19 mouse cellular contexts compared by ENCODE assay signal in genomic region chr11:103906051-103906719, GRCm38 (mm10). TPM values are rescaled to one million over a fixed set of nuclear protein-coding genes. Genes with fewer than 3 reads are reported as not detected.
DNase-seq lines count a peak whose midpoint lies in the region; ATAC-seq and TF ChIP-seq lines count a peak whose summit lies in the region.
"Had no signal": no experiment of that assay in that cellular context is flagged by ENCODE, and none has a peak within 500 bp of the region (broad histone marks: within the 10 kb centered on the region; RNA-seq: fewer than 3 reads in every experiment).

No protein-coding gene starts in this region.

- no peaks in the 10 kb centered on the region for H3K4me1 ChIP-seq in hindbrain, postnatal 0 days (ENCODE audit: insufficient read depth, low read length)
- no peaks in the 10 kb centered on the region for H3K4me1 ChIP-seq in hindbrain, embryonic 12.5 days
- H3K4me1 ChIP-seq in limb, embryonic 13.5 days, result peaks cover 7% of the 10 kb centered on the region
- no peaks in the 10 kb centered on the region; the same call in 1 of the 2 replicates for H3K4me1 ChIP-seq in midbrain, embryonic 16.5 days (ENCODE audit: control insufficient read depth, insufficient read depth, low read length)

- H3K27ac ChIP-seq in hindbrain, postnatal 0 days, result no peak overlapping the region
- H3K27ac ChIP-seq in hindbrain, embryonic 12.5 days, result no peak overlapping the region
- peak overlapping the region; percentile 34; the same call in 1 of the 2 replicates for H3K27ac ChIP-seq in limb, embryonic 13.5 days
- H3K27ac ChIP-seq in midbrain, embryonic 16.5 days (ENCODE audit: low read length), result peak overlapping the region; percentile 50; the same call in 1 of the 2 replicates
- H3K27ac ChIP-seq: embryonic facial prominence, embryonic 15.5 days; liver, embryonic 14.5 days had no signal

- no peak overlapping the region for H3K4me2 ChIP-seq in hindbrain, postnatal 0 days (ENCODE audit: low read depth, low read length)
- H3K4me2 ChIP-seq in hindbrain, embryonic 12.5 days (replicated peaks), result no peak overlapping the region
- no peak overlapping the region for H3K4me2 ChIP-seq in limb, embryonic 13.5 days (replicated peaks)
- H3K4me2 ChIP-seq in midbrain, embryonic 16.5 days (ENCODE audit: low read length), result no peak overlapping the region
- H3K4me2 ChIP-seq: embryonic facial prominence, embryonic 15.5 days; heart, embryonic 12.5 days had no signal

- DNase-seq in hindbrain, postnatal 0 days (ENCODE audit: low spot score), result no peak
- DNase-seq in brain, adult 2 months (ENCODE audit: low read depth, low spot score), result peak; percentile 54
- no peak for DNase-seq in kidney, postnatal 4 days
- no peak for DNase-seq in kidney, adult 9 months
- no peak for DNase-seq in frontal cortex, adult 2 months (ENCODE audit: extremely low spot score in 1 of 2, low spot score in 1 of 2)
- DNase-seq: adrenal gland, postnatal 14 days; cerebellum, adult 9-10 months; gastrocnemius, postnatal 14 days; lung, postnatal 10 days; right cerebral cortex, postnatal 4 days; thymus, postnatal 4 days had no signal

- H3K4me3 ChIP-seq in hindbrain, postnatal 0 days (ENCODE audit: low read length), result no peak overlapping the region
- no peak overlapping the region for H3K4me3 ChIP-seq in hindbrain, embryonic 12.5 days
- H3K4me3 ChIP-seq in limb, embryonic 13.5 days, result no peak overlapping the region
- no peak overlapping the region for H3K4me3 ChIP-seq in midbrain, embryonic 16.5 days (ENCODE audit: low read depth, low read length)
- H3K4me3 ChIP-seq: embryonic facial prominence, embryonic 15.5 days; heart, embryonic 12.5 days; megakaryocyte, embryonic 14.5 days had no signal

- 0 out of 2 replicates have a peak overlapping the region, but pooled peaks have one; percentile 5 for H3K9ac ChIP-seq in hindbrain, postnatal 0 days (replicated peaks; ENCODE audit: low read length)
- no peak overlapping the region for H3K9ac ChIP-seq in hindbrain, embryonic 12.5 days
- H3K9ac ChIP-seq in limb, embryonic 13.5 days, result no peak overlapping the region
- no peak overlapping the region for H3K9ac ChIP-seq in midbrain, embryonic 16.5 days (ENCODE audit: low read depth, low read length)
- H3K9ac ChIP-seq: embryonic facial prominence, embryonic 15.5 days; heart, embryonic 12.5 days; liver, embryonic 14.5 days had no signal

- no peaks in the 10 kb centered on the region for H3K27me3 ChIP-seq in hindbrain, postnatal 0 days (ENCODE audit: insufficient read depth, low read length)
- H3K27me3 ChIP-seq in hindbrain, embryonic 12.5 days, result no peaks in the 10 kb centered on the region
- H3K27me3 ChIP-seq in limb, embryonic 13.5 days, result no peaks in the 10 kb centered on the region
- no peaks in the 10 kb centered on the region for H3K27me3 ChIP-seq in midbrain, embryonic 16.5 days (ENCODE audit: control insufficient read depth, insufficient read depth, low read depth, low read length)
- H3K27me3 ChIP-seq: embryonic facial prominence, embryonic 15.5 days; heart, embryonic 12.5 days; megakaryocyte, embryonic 14.5 days had no signal

- peaks cover 15% of the 10 kb centered on the region; the same call in 1 of the 2 replicates for H3K36me3 ChIP-seq in hindbrain, postnatal 0 days (ENCODE audit: insufficient read depth, low read length)
- H3K36me3 ChIP-seq in hindbrain, embryonic 12.5 days, result 0 out of 2 replicates have a peak, but pooled peaks cover 7% of the 10 kb centered on the region
- peaks cover 13% of the 10 kb centered on the region for H3K36me3 ChIP-seq in limb, embryonic 13.5 days
- peaks cover 4% of the 10 kb centered on the region; the same call in 1 of the 2 replicates for H3K36me3 ChIP-seq in midbrain, embryonic 16.5 days (ENCODE audit: control insufficient read depth, insufficient read depth, low read length)

- no peak for TF ChIP-seq CTCF in hindbrain, postnatal 0 days (IDR thresholded peaks at IDR 0.05; ENCODE audit: low read depth)

- no peaks in the 10 kb centered on the region for H3K9me3 ChIP-seq in hindbrain, postnatal 0 days (ENCODE audit: low read length)
- no peaks in the 10 kb centered on the region for H3K9me3 ChIP-seq in hindbrain, embryonic 12.5 days (replicated peaks)
- no peaks in the 10 kb centered on the region for H3K9me3 ChIP-seq in limb, embryonic 13.5 days
- H3K9me3 ChIP-seq in midbrain, embryonic 16.5 days (replicated peaks; ENCODE audit: control insufficient read depth, low read length, poor library complexity, severe bottlenecking), result no peaks in the 10 kb centered on the region
- H3K9me3 ChIP-seq: embryonic facial prominence, embryonic 15.5 days; heart, embryonic 12.5 days; megakaryocyte, embryonic 14.5 days had no signal

- ATAC-seq in hindbrain, postnatal 0 days, result no peak
- ATAC-seq in hindbrain, embryonic 12.5 days (ENCODE audit: low FRiP score), result no peak
- no peak for ATAC-seq in limb, embryonic 13.5 days (ENCODE audit: low FRiP score, low read depth)
- peak; percentile 42; the same call in 1 of the 2 replicates for ATAC-seq in midbrain, embryonic 16.5 days
- ATAC-seq: inflammation-experienced regulatory T-cells, adult 6 months had no signal

- 47% methylated on average over 7 of the region's 7 CpGs for WGBS in hindbrain, postnatal 0 days
- WGBS in hindbrain, embryonic 12.5 days, result 40% methylated on average over 7 of the region's 7 CpGs
- 31% methylated on average over 7 of the region's 7 CpGs for WGBS in limb, embryonic 13.5 days
- 27% methylated on average over 7 of the region's 7 CpGs for WGBS in midbrain, embryonic 16.5 days

RNA-seq across cellular contexts. Expression of gene Nsf, which starts 47.7 kb away (rescaled TPM):
- 143 and 150 TPM in 2 replicates for total RNA-seq in hindbrain, postnatal 0 days (2014; rRNA removed)
- polyA plus RNA-seq in hindbrain, postnatal 0 days (2015; fragmentation: Nextera tagmentation; extraction: Ambion mirVana), result 220 and 230 TPM in 2 replicates
- polyA plus RNA-seq in hindbrain, embryonic 12.5 days (2016; fragmentation: Nextera tagmentation; extraction: Ambion mirVana), result 81.7 and 85.7 TPM in 2 replicates
- polyA plus RNA-seq in limb, embryonic 13.5 days (2015; fragmentation: Nextera tagmentation; extraction: Ambion mirVana), result 51.5 and 55.6 TPM in 2 replicates
- polyA plus RNA-seq in midbrain, embryonic 16.5 days (2015; fragmentation: Nextera tagmentation; extraction: Ambion mirVana), result 223 and 248 TPM in 2 replicates
- 464 and 504 TPM in 2 replicates for polyA plus RNA-seq in frontal cortex, adult 2 months (2012; rRNA removed)

Comparison
In these comparisons a context has a peak if more than half of its experiments do, and no peak if none do; other contexts are left out.
1. H3K27ac ChIP-seq: peak in limb, embryonic 13.5 days (single experiment) and midbrain, embryonic 16.5 days (single experiment); none in hindbrain, postnatal 0 days (single experiment) and hindbrain, embryonic 12.5 days (single experiment).